ENCODE assay signal across 8 mouse cellular contexts in genomic region chr4:117834845-117835530, GRCm38 (mm10). TPM values are rescaled to one million over a fixed set of nuclear protein-coding genes. Genes with fewer than 3 reads are reported as not detected.
DNase-seq lines count a peak whose midpoint lies in the region; ATAC-seq lines count a peak whose summit lies in the region.

No protein-coding gene starts in this region.

- peak overlapping the region; percentile 74 for H3K4me2 ChIP-seq in limb, embryonic 12.5 days
- peak overlapping the region; percentile 97 for H3K4me2 ChIP-seq in midbrain, embryonic 12.5 days (replicated peaks)

- WGBS in limb, embryonic 12.5 days, result 1% methylated on average over 34 of the region's 36 CpGs
- under 1% methylated on average over 33 of the region's 36 CpGs for WGBS in midbrain, embryonic 12.5 days

- H3K36me3 ChIP-seq in limb, embryonic 12.5 days, result no peaks in the 10 kb centered on the region
- H3K36me3 ChIP-seq in midbrain, embryonic 12.5 days, result no peaks in the 10 kb centered on the region

- DNase-seq in urinary bladder, adult 18-20 months (ENCODE audit: low spot score in 2 of 2), result peak; percentile 73 to 83
- no peak for DNase-seq in urinary bladder, postnatal 10 days (ENCODE audit: low spot score)
- peak; percentile 85 for DNase-seq in embryo, embryonic 10.5 days (ENCODE audit: low spot score)
- DNase-seq in gastrocnemius, postnatal 10 days, result peak; percentile 50
- peak; percentile 60 for DNase-seq in induced T-regulatory cell, adult 2 months (ENCODE audit: low read depth)
- DNase-seq in spleen, postnatal 10 days (ENCODE audit: low spot score in 2 of 2), result peak; percentile 76 to 89

- ATAC-seq in limb, embryonic 12.5 days (ENCODE audit: insufficient number of reproducible peaks, insufficient read depth, low FRiP score, low TSS enrichment, low read depth), result peak; percentile 58
- ATAC-seq in midbrain, embryonic 12.5 days (ENCODE audit: low FRiP score, low read depth), result peak; percentile 25

- H3K9me3 ChIP-seq in limb, embryonic 12.5 days, result no peaks in the 10 kb centered on the region
- H3K9me3 ChIP-seq in midbrain, embryonic 12.5 days, result no peaks in the 10 kb centered on the region

- peaks cover 6% of the 10 kb centered on the region for H3K27me3 ChIP-seq in limb, embryonic 12.5 days
- peaks cover 35% of the 10 kb centered on the region for H3K27me3 ChIP-seq in midbrain, embryonic 12.5 days

- H3K27ac ChIP-seq in limb, embryonic 12.5 days, result peak overlapping the region; percentile 93
- peak overlapping the region; percentile 78 for H3K27ac ChIP-seq in midbrain, embryonic 12.5 days (replicated peaks)

- H3K4me1 ChIP-seq in limb, embryonic 12.5 days (replicated peaks), result peaks cover 13% of the 10 kb centered on the region
- H3K4me1 ChIP-seq in midbrain, embryonic 12.5 days, result peaks cover 17% of the 10 kb centered on the region

- H3K4me3 ChIP-seq in limb, embryonic 12.5 days (replicated peaks), result peak overlapping the region; percentile 87
- peak overlapping the region; percentile 75 for H3K4me3 ChIP-seq in midbrain, embryonic 12.5 days

- H3K9ac ChIP-seq in limb, embryonic 12.5 days (replicated peaks), result peak overlapping the region; percentile 81
- peak overlapping the region; percentile 86 for H3K9ac ChIP-seq in midbrain, embryonic 12.5 days (replicated peaks)

RNA-seq across cellular contexts. Expression of gene Slc6a9, which starts 0.7 kb away (rescaled TPM):
- 1 to 10 TPM; 5.6 to 6.7 TPM for total RNA-seq in gastrocnemius, postnatal 10 days (2021)
- 14.7 and 16.5 TPM in 2 replicates for polyA plus RNA-seq in limb, embryonic 12.5 days (2016; fragmentation: Nextera tagmentation; extraction: Ambion mirVana)
- 10.4 and 12.4 TPM in 2 replicates for polyA plus RNA-seq in midbrain, embryonic 12.5 days (2016; fragmentation: Nextera tagmentation; extraction: Ambion mirVana)

RNA-seq across cellular contexts. Expression of gene Ccdc24, which starts 37.4 kb away (rescaled TPM):
- total RNA-seq in gastrocnemius, postnatal 10 days (2021), result under 1 TPM; 0.70 to 0.81 TPM
- polyA plus RNA-seq in limb, embryonic 12.5 days (2016; fragmentation: Nextera tagmentation; extraction: Ambion mirVana), result 2.2 and 2.7 TPM in 2 replicates
- polyA plus RNA-seq in midbrain, embryonic 12.5 days (2016; fragmentation: Nextera tagmentation; extraction: Ambion mirVana), result 2.2 and 2.4 TPM in 2 replicates

RNA-seq across cellular contexts. Expression of gene B4galt2, which starts 48.3 kb away (rescaled TPM):
- 10 to 100 TPM; 12.3 to 15.0 TPM for total RNA-seq in gastrocnemius, postnatal 10 days (2021)
- polyA plus RNA-seq in limb, embryonic 12.5 days (2016; fragmentation: Nextera tagmentation; extraction: Ambion mirVana), result 36.4 and 39.8 TPM in 2 replicates
- polyA plus RNA-seq in midbrain, embryonic 12.5 days (2016; fragmentation: Nextera tagmentation; extraction: Ambion mirVana), result 39.7 and 44.2 TPM in 2 replicates

RNA-seq across cellular contexts. Expression of gene Atp6v0b, which starts 52.1 kb away (rescaled TPM):
- total RNA-seq in gastrocnemius, postnatal 10 days (2021), result 10 to 100 TPM; 60.6 to 74.5 TPM
- polyA plus RNA-seq in limb, embryonic 12.5 days (2016; fragmentation: Nextera tagmentation; extraction: Ambion mirVana), result 160 and 175 TPM in 2 replicates
- polyA plus RNA-seq in midbrain, embryonic 12.5 days (2016; fragmentation: Nextera tagmentation; extraction: Ambion mirVana), result 256 and 264 TPM in 2 replicates

RNA-seq across cellular contexts. Expression of gene Dph2, which starts 56.8 kb away (rescaled TPM):
- total RNA-seq in gastrocnemius, postnatal 10 days (2021), result 1 to 10 TPM; 3.1 to 3.3 TPM
- 18.3 and 18.8 TPM in 2 replicates for polyA plus RNA-seq in limb, embryonic 12.5 days (2016; fragmentation: Nextera tagmentation; extraction: Ambion mirVana)
- 23.4 and 27.3 TPM in 2 replicates for polyA plus RNA-seq in midbrain, embryonic 12.5 days (2016; fragmentation: Nextera tagmentation; extraction: Ambion mirVana)
